Mouse (Mus musculus) stomach, postnatal 0 days (tissue): ENCODE data around the gene Pkp4. TPM values are rescaled to one million over a fixed set of nuclear protein-coding genes. Genes with fewer than 3 reads are reported as not detected.

ENCODE experiments used
- ATAC-seq: fragments of 200-750 bp; cut with Nextera tagmentation; 2 replicates; pipeline ENCODE4 v1.8.0; 2017; ENCODE audit not compliant: low FRiP score, low TSS enrichment
- DNase-seq: peaks from one replicate; pipeline ENCODE4 v3.0.0-alpha.2; 2016; ENCODE audit warnings: low spot score
- H3K27ac ChIP-seq: fragments of 300-500 bp; sonication (generic); replicated peaks from 2 replicates; pipeline ENCODE4 v1.5.1; 2014; ENCODE audit warnings: mild to moderate bottlenecking, control low read depth
- H3K27me3 ChIP-seq: fragments of 300-500 bp; sonication (generic); 2 replicates; pipeline ENCODE4 v1.6.1; 2014; ENCODE audit warnings: low read length; ENCODE audit not compliant: control insufficient read depth, insufficient read depth
- H3K36me3 ChIP-seq: fragments of 300-500 bp; sonication (generic); 2 replicates; pipeline ENCODE4 v1.6.1; 2014; ENCODE audit warnings: low read length, mixed read lengths; ENCODE audit not compliant: control insufficient read depth, insufficient read depth
- H3K4me1 ChIP-seq: fragments of 300-500 bp; sonication (generic); replicated peaks from 2 replicates; pipeline ENCODE4 v1.6.1; 2014; ENCODE audit warnings: antibody characterized with exemption; ENCODE audit not compliant: control insufficient read depth, insufficient read depth
- H3K4me2 ChIP-seq: fragments of 300-500 bp; sonication (generic); replicated peaks from 2 replicates; pipeline ENCODE4 v1.6.1; 2014; ENCODE audit warnings: low read depth, mild to moderate bottlenecking, control low read depth, moderate library complexity
- H3K4me3 ChIP-seq: fragments of 300-500 bp; sonication (generic); 2 replicates; pipeline ENCODE4 v1.5.1; 2014; ENCODE audit warnings: low read depth, low read length, control low read depth
- H3K9ac ChIP-seq: fragments of 300-500 bp; sonication (generic); 2 replicates; pipeline ENCODE4 v1.6.1; 2014; ENCODE audit warnings: mild to moderate bottlenecking, low read length, control low read depth, mixed read lengths
- H3K9me3 ChIP-seq: fragments of 300-500 bp; sonication (generic); 2 replicates; pipeline ENCODE4 v1.6.1; 2016; ENCODE audit warnings: low read length; ENCODE audit not compliant: control insufficient read depth
- CTCF ChIP-seq: IDR thresholded peaks from 2 replicates; pipeline ENCODE4 v1.5.1; 2016; ENCODE audit warnings: antibody characterized with exemption, low read depth, mild to moderate bottlenecking, moderate library complexity
- EP300 ChIP-seq: optimal IDR thresholded peaks from 2 replicates; pipeline ENCODE3; 2016; ENCODE audit warnings: antibody characterized with exemption
- WGBS: fragments of 180-500 bp; shearing (Covaris S2); extraction: QIAGEN DNeasy Blood & Tissue Kit; methylation state at CpG from one replicate; pipeline ENCODE4 v1.1.7; 2014; 5-methylcytosine and 5-hydroxymethylcytosine counted together
- polyA plus RNA-seq: library from polyadenylated mRNA; unstranded; fragments of >200 nt; fragmentation: Nextera tagmentation; extraction: Ambion mirVana; gene quantifications from 2 replicates; pipeline ENCODE4 v1.2.1, GENCODE M21; 2015

The Pkp4 gene
- polyA plus RNA-seq, 1 experiment from 2014 or later, result 16.9 TPM

DNA sequence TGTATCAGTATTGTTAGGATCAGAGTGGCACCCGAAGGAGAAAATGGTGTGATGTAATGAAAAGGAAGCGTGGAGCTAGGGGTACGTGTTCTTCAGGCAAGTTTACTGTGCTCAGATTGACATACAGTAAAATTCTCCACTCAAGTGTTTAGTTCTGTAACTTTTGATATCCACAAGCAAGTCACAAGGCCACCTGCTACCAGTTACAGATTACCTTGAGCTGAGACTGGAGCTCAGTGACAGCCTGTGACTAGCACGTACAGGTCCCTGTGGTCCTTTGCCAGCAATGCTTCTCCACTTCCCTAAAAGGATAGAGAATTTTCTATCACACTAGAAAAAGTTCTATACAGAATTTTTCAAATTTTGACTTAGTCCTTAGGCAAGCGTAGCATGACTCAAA is 73.9 kb downstream of the Pkp4 start:
- ATAC-seq (no peak), DNase-seq (no peak)
- Histone ChIP-seq H3K36me3 (no peaks in the 10 kb centered on the region), H3K27ac (no peak overlapping the region), H3K9me3 (no peaks in the 10 kb centered on the region), H3K4me2 (no peak overlapping the region), H3K4me1 (no peaks in the 10 kb centered on the region), H3K4me3 (no peak overlapping the region), H3K27me3 (no peaks in the 10 kb centered on the region), H3K9ac (no peak overlapping the region)
- TF ChIP-seq EP300 (no peak), CTCF (no peak)
- WGBS, result 85% methylated on average over 5 of the region's 5 CpGs

DNA sequence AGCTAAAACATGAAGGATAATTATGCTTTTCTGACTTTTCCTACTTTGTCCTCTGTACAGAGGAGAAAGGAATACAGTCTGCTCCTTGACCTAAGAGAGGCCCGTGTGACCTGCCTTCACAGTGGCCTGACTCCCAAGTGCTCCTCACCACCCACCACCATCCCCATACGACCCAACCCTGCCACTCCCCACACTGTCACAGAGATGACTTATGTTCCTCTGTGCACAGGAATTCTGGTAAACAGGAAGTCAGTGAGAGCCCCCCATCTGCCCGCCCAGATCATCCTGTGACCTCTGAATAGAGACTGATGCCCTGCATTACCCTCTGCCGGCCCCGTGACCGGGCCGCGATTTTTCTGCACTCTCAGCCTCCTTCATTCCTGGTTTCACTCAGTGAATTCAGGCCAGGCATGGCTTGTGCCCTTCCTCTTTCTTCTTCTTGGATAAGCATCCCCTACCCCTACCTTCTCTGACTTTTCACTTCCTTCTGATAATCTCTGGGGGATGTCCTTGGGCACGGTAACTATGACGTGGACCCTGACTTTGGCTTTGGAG is 79.3 kb downstream of the Pkp4 start:
- TF ChIP-seq EP300 (no peak), CTCF (no peak)
- Histone ChIP-seq H3K9ac (no peak overlapping the region), H3K4me1 (no peaks in the 10 kb centered on the region), H3K9me3 (no peaks in the 10 kb centered on the region), H3K4me2 (no peak overlapping the region), H3K27ac (no peak overlapping the region), H3K4me3 (no peak overlapping the region), H3K36me3 (no peaks in the 10 kb centered on the region), H3K27me3 (no peaks in the 10 kb centered on the region)
- WGBS, result 72% methylated on average over 10 of the region's 10 CpGs
- DNase-seq, result no peak
- ATAC-seq, result no peak

DNA sequence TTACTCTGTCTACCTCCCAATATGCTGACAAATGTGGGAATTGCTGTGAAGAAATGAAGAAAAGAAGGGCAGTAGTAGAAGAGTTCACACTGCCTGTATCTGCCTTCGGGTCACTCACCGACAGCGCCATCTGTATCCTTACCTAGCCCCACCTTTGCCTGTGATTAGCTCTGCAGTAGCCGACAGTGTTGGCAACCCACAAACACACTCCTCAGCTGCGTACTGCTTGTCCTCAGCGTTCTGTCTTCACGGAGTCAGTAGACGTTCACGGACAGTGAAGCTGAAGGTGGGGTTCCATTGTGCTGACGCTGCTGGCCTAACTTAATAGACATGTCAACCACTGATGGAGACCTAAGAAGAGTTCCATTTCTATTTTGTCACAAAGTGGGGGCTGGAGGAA is 81.5 kb downstream of the Pkp4 start:
- H3K27me3 ChIP-seq, result no peaks in the 10 kb centered on the region
- H3K36me3 ChIP-seq, result no peaks in the 10 kb centered on the region
- H3K27ac ChIP-seq, result no peak overlapping the region
- H3K9ac ChIP-seq, result no peak overlapping the region
- no peak overlapping the region for H3K4me3 ChIP-seq
- no peaks in the 10 kb centered on the region for H3K4me1 ChIP-seq
- H3K9me3 ChIP-seq, result no peaks in the 10 kb centered on the region
- 88% methylated on average over 10 of the region's 10 CpGs for whole genome bisulfite sequencing
- no peak overlapping the region for H3K4me2 ChIP-seq
- no peak for TF ChIP-seq CTCF
- no peak for TF ChIP-seq EP300
- DNase-seq (no peak), ATAC-seq (no peak)

DNA sequence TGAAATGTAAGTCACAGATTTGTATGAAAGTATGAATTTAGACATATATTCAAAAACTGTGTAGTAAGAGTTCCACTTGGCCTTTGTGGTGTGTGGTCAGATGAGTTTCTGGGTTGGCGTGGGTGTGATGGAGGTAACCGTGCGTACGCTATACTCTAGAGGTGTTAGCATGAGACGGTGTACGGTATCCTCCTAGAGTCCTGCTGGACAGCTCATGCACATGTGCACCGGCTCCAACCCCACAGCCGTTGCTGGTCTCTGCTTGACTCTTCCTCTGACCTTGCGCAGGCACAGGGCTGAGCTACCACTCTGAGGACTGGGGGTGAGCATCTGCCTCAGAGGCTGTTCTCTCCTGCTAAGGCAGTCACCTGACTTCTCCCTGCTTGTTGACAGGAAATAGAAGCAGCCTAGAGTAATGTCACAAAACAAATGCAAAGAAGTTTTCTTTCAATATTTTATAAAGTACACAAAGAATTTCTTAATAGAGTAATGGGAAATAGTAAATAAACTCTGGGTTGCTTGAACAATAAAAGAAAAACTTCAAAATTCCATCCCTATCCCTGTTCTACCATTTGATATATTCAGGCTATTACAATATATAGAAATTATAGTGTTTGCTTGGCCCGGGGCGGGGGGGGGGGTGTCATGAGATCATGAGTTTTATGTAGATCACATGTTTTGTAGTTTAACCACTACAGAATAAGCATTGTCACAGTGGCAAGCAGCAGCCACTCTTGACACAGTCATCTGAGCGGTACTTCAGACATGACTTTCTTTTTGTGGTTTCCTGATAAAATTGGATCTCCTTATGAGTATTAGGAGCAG is 83.8 kb downstream of the Pkp4 start:
- Histone ChIP-seq H3K9me3 (no peaks in the 10 kb centered on the region), H3K4me2 (no peak overlapping the region), H3K4me3 (no peak overlapping the region), H3K9ac (no peak overlapping the region), H3K27ac (no peak overlapping the region), H3K36me3 (no peaks in the 10 kb centered on the region), H3K4me1 (no peaks in the 10 kb centered on the region), H3K27me3 (no peaks in the 10 kb centered on the region)
- WGBS, result 93% methylated on average over 12 of the region's 12 CpGs
- ATAC-seq, result no peak
- no peak for DNase-seq
- no peak for TF ChIP-seq CTCF
- no peak for TF ChIP-seq EP300

DNA sequence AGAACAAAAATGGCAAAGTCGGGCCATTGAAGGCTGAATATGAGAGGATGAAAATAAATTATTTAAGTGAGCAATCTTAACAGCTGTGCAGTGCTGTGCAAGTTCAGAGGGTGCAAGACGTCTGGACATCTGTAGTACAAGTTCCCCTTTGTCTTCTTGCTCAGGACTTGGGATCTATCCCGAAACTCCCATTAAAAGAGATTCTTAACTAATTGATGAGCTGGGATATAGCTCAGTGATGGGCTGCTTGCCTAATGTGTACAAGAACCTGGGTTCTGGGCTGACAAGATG is 84.4 kb downstream of the Pkp4 start:
- H3K9me3 ChIP-seq, result no peaks in the 10 kb centered on the region
- H3K4me3 ChIP-seq, result no peak overlapping the region
- DNase-seq, result no peak
- no peak for TF ChIP-seq EP300
- no peak for TF ChIP-seq CTCF
- H3K27me3 ChIP-seq, result no peaks in the 10 kb centered on the region
- H3K4me1 ChIP-seq, result no peaks in the 10 kb centered on the region
- 76% methylated on average over 3 of the region's 3 CpGs for WGBS
- no peak overlapping the region for H3K27ac ChIP-seq
- no peaks in the 10 kb centered on the region for H3K36me3 ChIP-seq
- H3K4me2 ChIP-seq, result no peak overlapping the region
- no peak for ATAC-seq
- H3K9ac ChIP-seq, result no peak overlapping the region

DNA sequence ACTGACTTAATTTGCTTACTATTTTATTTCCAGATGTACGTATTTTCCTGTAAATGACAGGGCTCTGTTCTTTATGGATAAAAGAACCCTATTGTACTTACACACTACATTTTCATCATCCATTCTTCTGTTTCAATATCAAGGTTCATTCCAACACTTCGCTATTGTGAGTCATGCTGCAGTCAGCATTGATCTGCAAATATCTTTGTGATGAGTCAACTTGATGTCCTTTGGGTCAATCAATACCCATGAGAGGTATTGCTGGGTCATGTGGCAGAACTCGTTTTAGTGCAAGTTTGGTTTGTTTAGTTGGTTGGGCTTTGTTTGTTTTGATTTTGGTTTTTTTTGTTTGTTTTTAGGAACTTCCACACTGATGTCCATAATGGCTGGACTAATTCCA is 88.2 kb downstream of the Pkp4 start:
- DNase-seq, result no peak
- no peaks in the 10 kb centered on the region for H3K9me3 ChIP-seq
- 59% methylated on average over 3 of the region's 3 CpGs for WGBS
- no peak overlapping the region for H3K4me2 ChIP-seq
- H3K36me3 ChIP-seq, result no peaks in the 10 kb centered on the region
- no peak overlapping the region for H3K9ac ChIP-seq
- no peaks in the 10 kb centered on the region for H3K27me3 ChIP-seq
- no peak for TF ChIP-seq CTCF
- TF ChIP-seq EP300, result no peak
- no peaks in the 10 kb centered on the region for H3K4me1 ChIP-seq
- no peak overlapping the region for H3K4me3 ChIP-seq
- H3K27ac ChIP-seq, result no peak overlapping the region
- no peak for ATAC-seq
